Mouse (Mus musculus): ENCODE results near the gene P3h4. TPM values are rescaled to one million over a fixed set of nuclear protein-coding genes. Genes with fewer than 3 reads are reported as not detected.

The P3h4 gene
- total RNA-seq, 2 experiments from 2014 or later: 7.5 to 8.1 TPM

DNA sequence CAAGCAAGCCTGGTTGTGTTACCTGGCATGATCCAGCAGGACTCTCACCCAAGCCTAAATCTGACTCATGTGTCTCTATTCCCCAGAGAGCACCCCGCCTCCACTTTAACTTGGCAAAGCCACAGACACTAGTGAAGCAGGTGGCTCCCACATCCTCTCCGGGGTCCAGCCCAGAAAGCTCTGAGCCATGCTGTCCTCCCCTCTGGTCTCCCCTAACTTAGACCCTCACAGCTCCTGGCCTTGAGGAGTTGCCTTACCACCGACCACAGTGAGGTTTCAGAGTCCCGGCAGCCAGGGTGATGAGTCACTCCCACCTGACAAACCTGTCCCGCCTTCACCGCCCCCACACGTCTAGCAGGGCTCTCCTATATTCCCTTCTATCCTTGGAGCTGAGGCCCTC, 20.9 kb downstream of the P3h4 start:
- no peak for DNase-seq (ENCODE audit: low spot score in 2 of 2)

DNA sequence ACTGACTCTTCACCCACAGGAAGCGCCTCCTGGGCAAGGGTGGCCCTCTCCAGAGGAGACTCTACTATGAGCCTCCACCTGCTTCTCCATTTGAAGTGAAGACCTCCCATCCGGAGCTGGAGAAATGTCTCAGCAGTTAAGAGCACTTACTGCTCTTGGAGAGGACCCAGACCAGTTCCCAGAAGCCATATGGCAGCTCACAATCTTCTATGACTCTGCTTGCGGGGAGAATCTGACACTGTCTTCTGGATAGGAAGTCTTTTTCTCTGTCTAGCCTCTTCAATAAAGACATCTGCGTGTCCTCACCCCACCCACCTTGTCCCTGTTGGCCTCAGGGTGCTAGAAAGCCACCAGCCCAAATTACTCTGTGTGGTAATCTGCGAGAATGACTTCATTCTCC, 21.7 kb downstream of the P3h4 start:
- no peak for DNase-seq (ENCODE audit: low spot score in 2 of 2)

DNA sequence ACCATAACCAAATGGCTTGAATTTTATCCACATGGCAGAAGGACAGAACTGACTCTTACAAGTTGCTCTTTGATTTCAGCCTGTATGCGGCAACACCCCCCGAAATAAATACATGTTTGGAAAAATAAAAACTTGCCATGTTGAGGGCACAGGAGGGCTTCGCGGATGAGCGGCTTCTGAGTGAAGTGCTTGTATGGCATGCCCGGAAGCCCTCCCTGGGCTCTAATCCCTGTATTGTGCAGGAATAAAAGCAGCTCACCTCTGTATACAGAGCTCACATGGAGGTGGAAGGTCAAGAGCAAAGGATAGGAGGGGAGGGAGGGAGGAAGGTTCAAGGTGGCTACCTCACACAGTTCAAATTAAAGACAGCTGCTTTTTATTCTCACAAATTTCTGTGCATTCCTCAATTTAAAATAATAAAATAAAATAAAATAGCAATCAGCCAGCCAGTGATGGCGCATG, 22.7 kb downstream of the P3h4 start:
- no peak for DNase-seq (ENCODE audit: low spot score in 2 of 2)

DNA sequence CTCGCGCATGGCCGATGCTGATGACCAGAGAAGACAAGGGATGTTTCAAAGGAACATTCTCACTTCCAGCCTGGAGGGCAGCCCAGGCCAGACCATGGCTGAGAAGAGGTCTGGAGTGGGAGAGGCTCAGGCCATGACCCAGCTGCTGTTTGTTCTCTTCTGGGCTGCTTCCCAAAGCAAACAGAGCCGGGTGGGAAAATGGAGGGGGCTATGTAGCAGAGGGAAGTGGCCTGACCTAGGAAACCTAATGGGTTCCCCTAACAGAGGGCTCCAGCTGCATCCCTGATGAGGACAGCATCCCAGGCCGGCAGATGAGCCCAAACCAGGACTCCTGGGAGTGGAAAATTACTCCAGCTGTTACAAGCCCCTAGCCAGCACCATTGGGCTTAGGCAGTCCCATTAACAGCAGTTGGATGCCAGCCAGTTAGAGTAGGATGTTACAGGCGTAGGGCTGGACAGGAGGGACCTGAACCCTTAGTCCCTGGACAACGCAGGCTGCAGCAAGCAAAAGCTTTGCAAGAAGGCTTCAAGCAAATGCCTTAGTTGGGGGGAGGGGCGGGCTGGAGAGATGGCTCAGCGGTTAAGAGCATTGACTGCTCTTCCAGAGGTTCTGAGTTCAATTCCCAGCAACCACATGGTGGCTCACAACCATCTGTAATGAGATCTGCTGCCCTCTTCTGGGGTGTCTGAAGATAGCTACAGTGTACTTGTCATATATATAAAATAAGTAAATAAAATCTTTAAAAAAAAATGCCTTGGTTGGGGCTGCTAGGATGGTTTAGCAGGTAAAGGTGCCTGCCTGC, 23.4 kb downstream of the P3h4 start:
- no peak for DNase-seq (ENCODE audit: low spot score in 2 of 2)

- no peak for DNase-seq (ENCODE audit: low spot score in 2 of 2)
These were observed 24.6 kb downstream of the P3h4 start for GRCm38 (mm10) chr11:100389931-100390445.

GRCm38 (mm10) chr11:100388588-100388987, 26.0 kb downstream of the P3h4 start:
- no peak for DNase-seq (ENCODE audit: low spot score in 2 of 2)

- DNase-seq (ENCODE audit: low spot score in 2 of 2): no peak
These were observed 26.9 kb downstream of the P3h4 start for GRCm38 (mm10) chr11:100387589-100388375.

GRCm38 (mm10) chr11:100387111-100387510, 27.5 kb downstream of the P3h4 start:
- no peak for DNase-seq (ENCODE audit: low spot score in 2 of 2)

GRCm38 (mm10) chr11:100386586-100386985, 28.1 kb downstream of the P3h4 start:
- no peak for DNase-seq (ENCODE audit: low spot score in 2 of 2)

DNA sequence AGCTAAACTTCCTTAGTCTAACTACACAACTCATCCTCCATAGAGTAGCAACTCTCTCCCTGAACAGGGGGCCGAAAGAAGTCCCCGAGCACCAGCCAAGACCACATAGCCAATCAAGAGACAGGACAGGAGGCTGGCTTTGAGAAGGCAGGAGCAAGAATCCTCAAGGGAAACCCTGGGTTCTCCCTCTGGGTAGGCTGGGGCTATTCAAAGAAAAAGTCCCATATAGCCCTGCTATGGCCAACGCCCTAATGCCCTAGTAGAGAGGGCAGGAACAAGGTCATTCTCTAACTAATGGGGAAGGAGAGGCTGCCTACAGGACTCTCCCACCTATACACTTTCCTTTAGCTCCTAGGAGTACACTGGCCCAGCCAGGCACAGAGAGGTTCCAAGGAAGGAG, 29.6 kb downstream of the P3h4 start:
- DNase-seq (ENCODE audit: low spot score in 2 of 2): no peak

GRCm38 (mm10) chr11:100382682-100383081, 32.0 kb downstream of the P3h4 start:
- DNase-seq (ENCODE audit: low spot score in 2 of 2): no peak

- DNase-seq (ENCODE audit: low spot score in 2 of 2): no peak
These were observed 35.3 kb downstream of the P3h4 start for GRCm38 (mm10) chr11:100379311-100379710.

GRCm38 (mm10) chr11:100378446-100378845, 36.2 kb downstream of the P3h4 start:
- no peak for DNase-seq (ENCODE audit: low spot score in 2 of 2)

- DNase-seq (ENCODE audit: low spot score in 2 of 2): no peak
These were observed 36.6 kb downstream of the P3h4 start for GRCm38 (mm10) chr11:100377989-100378388.

GRCm38 (mm10) chr11:100376746-100377389, 37.8 kb downstream of the P3h4 start:
- DNase-seq (ENCODE audit: low spot score in 2 of 2): no peak

DNA sequence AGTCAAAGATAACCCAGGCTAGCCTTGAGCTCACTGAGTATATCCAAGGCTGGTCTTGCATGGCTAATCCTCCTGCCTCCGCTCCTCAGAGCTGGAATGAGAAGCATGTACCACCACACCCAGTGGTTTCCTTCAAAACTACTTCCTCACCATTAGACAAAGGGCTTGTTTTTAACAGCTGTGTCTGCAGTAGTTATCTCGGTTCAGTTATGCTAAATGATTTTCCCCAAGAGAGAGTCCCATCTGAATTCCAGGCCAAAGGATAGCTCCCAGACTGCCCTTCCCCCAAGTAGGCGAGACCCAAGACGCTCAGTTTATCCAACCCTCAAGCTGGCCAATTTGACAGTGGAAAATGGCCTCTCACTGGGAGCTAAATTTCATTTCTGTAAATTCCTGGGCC, 38.6 kb downstream of the P3h4 start:
- no peak for DNase-seq (ENCODE audit: low spot score in 2 of 2)

GRCm38 (mm10) chr11:100375127-100375526, 39.5 kb downstream of the P3h4 start:
- DNase-seq (ENCODE audit: low spot score in 2 of 2): no peak

DNA sequence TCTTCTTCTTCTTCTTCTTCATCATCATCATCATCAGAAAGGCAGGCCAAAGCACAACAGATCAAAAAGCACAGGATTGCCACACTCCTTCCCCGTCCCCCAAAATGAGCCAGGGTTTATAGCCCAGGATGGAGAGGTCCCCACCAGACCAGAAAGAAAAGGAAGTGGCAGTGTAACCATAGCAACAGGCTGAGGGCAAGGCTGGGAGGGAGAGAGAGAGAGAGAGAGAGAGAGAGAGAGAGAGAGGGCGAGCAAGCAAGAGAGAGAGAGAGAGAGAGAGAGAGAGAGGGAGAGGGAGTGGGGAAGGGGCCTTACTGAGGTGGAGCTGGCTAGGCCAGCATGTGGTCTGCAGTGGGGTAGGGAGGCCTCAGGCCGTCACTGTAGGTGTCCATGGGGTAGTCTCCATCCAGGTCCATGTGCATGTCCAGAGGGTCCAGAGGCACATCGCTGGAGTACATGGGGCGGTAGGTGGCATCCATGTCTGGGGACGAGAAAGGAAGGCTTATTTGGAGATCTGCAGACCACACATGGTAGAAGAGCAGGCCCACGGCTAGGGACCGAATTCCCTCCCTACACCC, 42.6 kb downstream of the P3h4 start:
- no peak for DNase-seq (ENCODE audit: low spot score in 2 of 2)

DNA sequence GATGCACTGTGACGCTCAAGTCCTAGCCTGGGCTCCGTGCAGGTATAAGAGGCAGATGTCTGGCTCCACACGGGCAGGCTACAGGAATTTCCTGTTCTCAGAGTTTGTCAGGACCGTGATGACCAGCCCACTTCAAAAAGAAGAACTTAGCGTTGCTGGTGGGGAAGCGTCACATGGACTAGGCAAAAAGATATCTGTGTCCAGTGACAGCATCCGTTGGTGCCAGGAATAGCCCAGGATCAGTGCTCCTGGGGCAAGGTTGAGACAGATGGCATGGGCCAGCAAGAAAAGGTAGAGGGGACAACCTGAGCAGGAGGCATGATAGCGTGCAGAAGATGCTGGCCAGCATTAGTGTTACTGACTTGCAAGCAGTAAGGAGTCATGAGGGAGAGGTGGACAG, 44.8 kb downstream of the P3h4 start:
- no peak for DNase-seq (ENCODE audit: low spot score in 2 of 2)

GRCm38 (mm10) chr11:100369145-100369544, 45.5 kb downstream of the P3h4 start:
- DNase-seq (ENCODE audit: low spot score in 2 of 2): no peak

DNA sequence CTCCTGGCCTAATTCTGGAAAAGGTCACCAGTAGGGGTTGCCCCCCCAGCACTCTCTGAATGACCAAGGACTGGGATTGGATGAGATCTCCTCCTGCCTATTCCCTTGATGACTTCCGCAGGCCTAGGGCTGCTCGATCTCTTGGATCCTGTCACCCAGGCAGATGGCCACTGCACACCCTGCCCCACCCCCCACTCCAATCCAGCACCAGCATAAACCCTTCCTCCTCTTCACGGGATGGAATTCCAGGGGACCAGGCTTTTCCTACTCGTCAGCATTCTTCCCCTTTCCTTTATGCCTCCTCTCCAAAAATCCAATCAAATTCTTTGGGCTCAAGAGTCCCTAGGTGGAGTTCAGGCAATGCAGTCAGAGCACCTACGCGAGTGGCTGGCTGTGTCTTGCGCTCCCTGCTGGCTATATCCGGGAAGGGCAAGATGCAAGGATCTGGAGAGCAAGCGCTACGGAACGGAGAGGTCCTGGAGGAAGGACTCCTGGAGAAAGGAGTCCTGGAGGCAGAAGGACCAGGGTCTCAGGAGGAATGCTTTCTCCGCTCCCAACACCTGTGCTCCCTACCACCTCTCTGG, 51.6 kb downstream of the P3h4 start:
- DNase-seq (ENCODE audit: low spot score in 2 of 2): peak; percentile 54 to 60
